Mouse (Mus musculus) kidney, embryonic 14.5 days (tissue): ENCODE data around the gene Catsperz. TPM values are rescaled to one million over a fixed set of nuclear protein-coding genes. Genes with fewer than 3 reads are reported as not detected.
A peak's percentile ranks its signal among the peaks of the same experiment; 100 is the strongest.

Source experiments
- ATAC-seq: fragments of 200-750 bp; cut with Nextera tagmentation; 2 replicates; pipeline ENCODE4 v1.8.0; 2017; ENCODE audit warnings: moderate number of reproducible peaks, mild to moderate bottlenecking, moderate TSS enrichment, moderate library complexity; ENCODE audit not compliant: low FRiP score, low TSS enrichment
- H3K27ac ChIP-seq: fragments of 300-500 bp; sonication (generic); 2 replicates; pipeline ENCODE4 v1.5.1; 2014; ENCODE audit warnings: low read depth, mild to moderate bottlenecking, low read length, moderate library complexity, mixed read lengths
- H3K27me3 ChIP-seq: fragments of 300-500 bp; sonication (generic); 2 replicates; pipeline ENCODE4 v1.6.1; 2014; ENCODE audit warnings: mild to moderate bottlenecking, low read length; ENCODE audit not compliant: control insufficient read depth, insufficient read depth
- H3K36me3 ChIP-seq: fragments of 300-500 bp; sonication (generic); 2 replicates; pipeline ENCODE4 v1.6.1; 2014; ENCODE audit warnings: low read length, mixed read lengths; ENCODE audit not compliant: control insufficient read depth, insufficient read depth
- H3K4me1 ChIP-seq: fragments of 300-500 bp; sonication (generic); 2 replicates; pipeline ENCODE4 v1.6.1; 2014; ENCODE audit warnings: low read length, mixed read lengths; ENCODE audit not compliant: control insufficient read depth, insufficient read depth
- H3K4me2 ChIP-seq: fragments of 300-500 bp; sonication (generic); replicated peaks from 2 replicates; pipeline ENCODE4 v1.6.1; 2014; ENCODE audit warnings: low read depth, mild to moderate bottlenecking, low read length
- H3K4me3 ChIP-seq: fragments of 300-500 bp; sonication (generic); 2 replicates; pipeline ENCODE4 v1.5.1; 2014; ENCODE audit warnings: mild to moderate bottlenecking, low read length
- H3K9ac ChIP-seq: fragments of 300-500 bp; sonication (generic); 2 replicates; pipeline ENCODE4 v1.6.1; 2014; ENCODE audit warnings: low read depth, mild to moderate bottlenecking, low read length, moderate library complexity
- H3K9me3 ChIP-seq: fragments of 300-500 bp; sonication (generic); 2 replicates; pipeline ENCODE4 v1.6.1; 2016; ENCODE audit warnings: low read length; ENCODE audit not compliant: control insufficient read depth
- WGBS: fragments of 180-500 bp; shearing (Covaris S2); extraction: QIAGEN DNeasy Blood & Tissue Kit; methylation state at CpG from one replicate; pipeline ENCODE4 v1.1.7; 2014; 5-methylcytosine and 5-hydroxymethylcytosine counted together
- polyA plus RNA-seq: library from polyadenylated mRNA; unstranded; fragments of >200 nt; fragmentation: Nextera tagmentation; extraction: Ambion mirVana; gene quantifications from 2 replicates; pipeline ENCODE4 v1.2.1, GENCODE M21; 2014

The Catsperz gene
- polyA plus RNA-seq, 1 experiment from 2014 or later: 3.8 TPM

- peak within 1 kb of the TSS; percentile 91 for H3K4me2 ChIP-seq
- peak within 1 kb of the TSS; percentile 71 for H3K27ac ChIP-seq
- H3K36me3 ChIP-seq: no peaks in the 10 kb centered on the region; the same call in 1 of the 2 replicates
- H3K9me3 ChIP-seq: peaks cover 4% of the 10 kb centered on the region; the same call in 1 of the 2 replicates
- H3K27me3 ChIP-seq: peaks cover 35% of the 10 kb centered on the region
- peak within 1 kb of the TSS; percentile 85 for H3K9ac ChIP-seq
- peaks cover 18% of the 10 kb centered on the region for H3K4me1 ChIP-seq
- under 1% methylated on average over 63 of the region's 66 CpGs for WGBS
- H3K4me3 ChIP-seq: peak within 1 kb of the TSS; percentile 73
- ATAC-seq: peak; percentile 93
Measured at GRCm38 (mm10) chr19:6921647-6922567, 3.3 kb downstream of the Catsperz start, which contains the start of gene Esrra. Gene Esrra, minus strand, starts transcription at chr19:6921813.

- H3K4me3 ChIP-seq: peak overlapping the region; percentile 73
- H3K27me3 ChIP-seq: peaks cover 26% of the 10 kb centered on the region
- H3K36me3 ChIP-seq: no peaks in the 10 kb centered on the region; the same call in 1 of the 2 replicates
- WGBS: 1% methylated on average over 44 of the region's 48 CpGs
- H3K27ac ChIP-seq: peak overlapping the region; percentile 71
- peak overlapping the region; percentile 85 for H3K9ac ChIP-seq
- peak; percentile 20 for ATAC-seq
- H3K9me3 ChIP-seq: peaks cover under 1% of the 10 kb centered on the region; the same call in 1 of the 2 replicates
- H3K4me2 ChIP-seq: peak overlapping the region; percentile 91
- H3K4me1 ChIP-seq: peaks cover 18% of the 10 kb centered on the region
Measured at GRCm38 (mm10) chr19:6920741-6921636, 4.2 kb downstream of the Catsperz start.

- Histone ChIP-seq H3K9ac (peak overlapping the region; percentile 85), H3K4me1 (peaks cover 18% of the 10 kb centered on the region), H3K4me2 (peak overlapping the region; percentile 91), H3K9me3 (no peaks in the 10 kb centered on the region), H3K27ac (peak overlapping the region; percentile 71; the same call in 1 of the 2 replicates), H3K27me3 (peaks cover 17% of the 10 kb centered on the region), H3K4me3 (peak overlapping the region; percentile 73), H3K36me3 (no peaks in the 10 kb centered on the region; the same call in 1 of the 2 replicates)
- WGBS: 31% methylated on average over 8 of the region's 8 CpGs
- ATAC-seq: peak; percentile 7; the same call in 1 of the 2 replicates
Measured at GRCm38 (mm10) chr19:6919876-6920740, 5.1 kb downstream of the Catsperz start.

DNA sequence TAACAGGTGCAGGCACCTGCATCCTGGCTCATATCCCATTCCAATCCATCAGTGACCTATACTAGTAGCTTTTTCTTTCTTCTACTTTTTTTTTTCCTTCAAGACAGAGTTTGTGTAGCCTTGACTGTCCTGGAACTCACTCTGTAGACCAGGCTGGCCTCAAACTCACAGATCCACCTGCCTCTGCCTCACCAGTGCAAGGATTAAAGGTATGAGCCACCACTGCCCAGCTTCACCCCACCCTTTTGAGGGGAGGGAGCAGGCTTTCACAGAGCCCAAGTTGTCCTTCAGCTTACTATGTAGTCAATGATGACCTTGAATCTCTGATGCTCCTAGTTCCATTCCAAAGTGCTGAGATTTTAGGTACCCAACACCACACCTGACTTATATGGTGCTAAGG, 5.7 kb downstream of the Catsperz start:
- Histone ChIP-seq H3K9ac (no peak overlapping the region), H3K4me3 (no peak overlapping the region), H3K9me3 (no peaks in the 10 kb centered on the region), H3K36me3 (no peaks in the 10 kb centered on the region; the same call in 1 of the 2 replicates), H3K27ac (no peak overlapping the region), H3K4me1 (peaks cover 15% of the 10 kb centered on the region), H3K27me3 (peaks cover 11% of the 10 kb centered on the region), H3K4me2 (no peak overlapping the region)
- no peak for ATAC-seq

- Histone ChIP-seq H3K27me3 (peaks cover 5% of the 10 kb centered on the region), H3K4me1 (peaks cover 15% of the 10 kb centered on the region), H3K27ac (no peak overlapping the region), H3K4me2 (no peak overlapping the region), H3K9ac (no peak overlapping the region), H3K9me3 (no peaks in the 10 kb centered on the region), H3K36me3 (peaks cover 6% of the 10 kb centered on the region), H3K4me3 (no peak overlapping the region)
- no peak for ATAC-seq
- 90% methylated on average over 4 of the region's 4 CpGs for WGBS
Measured at GRCm38 (mm10) chr19:6918321-6918720, 6.9 kb downstream of the Catsperz start.

GRCm38 (mm10) chr19:6916496-6916895, 8.7 kb downstream of the Catsperz start:
- 70% methylated on average over 4 of the region's 4 CpGs for WGBS

GRCm38 (mm10) chr19:6915276-6915675, 9.9 kb downstream of the Catsperz start:
- no peak overlapping the region for H3K9ac ChIP-seq
- no peaks in the 10 kb centered on the region for H3K9me3 ChIP-seq
- no peak overlapping the region for H3K4me2 ChIP-seq
- H3K4me3 ChIP-seq: no peak overlapping the region
- H3K36me3 ChIP-seq: peaks cover 30% of the 10 kb centered on the region
- 82% methylated on average over 4 of the region's 4 CpGs for WGBS
- H3K4me1 ChIP-seq: peaks cover 13% of the 10 kb centered on the region
- ATAC-seq: no peak
- H3K27me3 ChIP-seq: no peaks in the 10 kb centered on the region
- no peak overlapping the region for H3K27ac ChIP-seq

More at GRCm38 (mm10) chr19:6916496-6916895, 8.7 kb downstream of the Catsperz start:
- Histone ChIP-seq H3K9ac (no peak overlapping the region), H3K27me3 (no peaks in the 10 kb centered on the region), H3K4me3 (no peak overlapping the region), H3K4me2 (no peak overlapping the region), H3K4me1 (peaks cover 15% of the 10 kb centered on the region), H3K9me3 (no peaks in the 10 kb centered on the region), H3K36me3 (peaks cover 25% of the 10 kb centered on the region), H3K27ac (no peak overlapping the region)
- no peak for ATAC-seq

DNA sequence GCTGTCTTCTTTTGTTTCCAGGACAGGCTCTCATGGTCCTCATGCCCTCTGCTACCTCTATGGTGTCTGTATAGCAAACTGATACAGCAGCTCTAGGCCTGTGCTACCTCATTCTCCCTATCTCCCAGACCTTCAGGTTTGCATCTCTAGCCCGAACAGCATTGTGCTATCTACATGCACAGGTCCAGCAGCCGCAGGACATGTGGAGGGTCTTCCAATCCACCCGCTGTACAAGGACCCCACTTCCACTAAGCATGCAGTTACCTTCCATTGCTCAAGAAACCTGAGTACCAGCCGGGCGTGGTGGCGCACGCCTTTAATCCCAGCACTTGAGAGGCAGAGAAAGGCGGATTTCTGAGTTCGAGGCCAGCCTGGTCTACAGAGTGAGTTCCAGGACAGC, 10.6 kb downstream of the Catsperz start:
- H3K27me3 ChIP-seq: no peaks in the 10 kb centered on the region
- H3K9me3 ChIP-seq: no peaks in the 10 kb centered on the region
- no peak for ATAC-seq
- no peak overlapping the region for H3K4me3 ChIP-seq
- no peak overlapping the region for H3K27ac ChIP-seq
- no peak overlapping the region for H3K9ac ChIP-seq
- H3K4me2 ChIP-seq: no peak overlapping the region
- peaks cover 7% of the 10 kb centered on the region; the same call in 1 of the 2 replicates for H3K4me1 ChIP-seq
- H3K36me3 ChIP-seq: peaks cover 30% of the 10 kb centered on the region
- WGBS: 93% methylated on average over 9 of the region's 9 CpGs
